Mouse (Mus musculus) embryonic stem cell, embryonic (primary cell): Measurements from ENCODE around the gene Cmas.

ENCODE experiments used
- CTCF ChIA-PET, 4 experiments: fragments of 300-600 bp in 2 of 4; fragments of 350-600 bp in 2 of 4; sonication (Branson Sonifier 250); formaldehyde crosslinking; loops; one replicate each; lab custom pipeline; 2022; ENCODE audit warnings: inconsistent platforms in 2 of 4; lab: Charles Lee
- POLR2A ChIA-PET, 4 experiments: fragments of 300-600 bp in 2 of 4; fragments of 350-600 bp in 2 of 4; sonication (Branson Sonifier 250); formaldehyde crosslinking; loops; one replicate each; lab custom pipeline; 2022; ENCODE audit warnings: antibody characterized with exemption in 4 of 4, inconsistent platforms in 1 of 4; lab: Charles Lee

Gene Cmas

DNA sequence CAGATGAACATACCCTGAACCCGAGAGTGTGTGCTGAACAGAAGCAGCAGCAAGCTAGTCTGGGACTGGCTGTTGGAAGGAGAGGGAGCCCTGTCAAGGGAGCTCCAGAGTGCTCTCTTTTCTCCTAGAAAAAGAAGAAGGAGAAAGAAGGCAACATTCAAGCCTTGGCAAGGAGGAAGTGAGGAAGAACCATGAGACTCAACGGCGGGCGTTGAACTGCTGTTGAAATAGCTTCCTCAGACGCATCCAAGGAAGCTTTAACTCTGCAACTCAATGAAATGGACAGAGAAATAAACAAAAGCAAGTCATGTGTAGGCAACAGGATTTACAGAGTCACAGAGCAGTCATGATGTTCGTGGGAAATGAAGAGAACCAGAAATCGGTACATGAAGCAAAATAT lies 9.7 kb upstream of the Cmas start:
- ChIA-PET POLR2A (interaction anchor here in 3 of 4 experiments (0.9 to 1.5 kb wide), 3 partner anchors 10 to 32 kb away, joined by 3 read pairs; partner anchors contain the start of gene Cmas (in 1 of the 3)), CTCF (interaction anchor here in 1 of 4 experiments (0.7 kb wide), 1 partner anchor 218 kb away, joined by 3 read pairs; the partner anchor contains the start of gene St8sia1)

DNA sequence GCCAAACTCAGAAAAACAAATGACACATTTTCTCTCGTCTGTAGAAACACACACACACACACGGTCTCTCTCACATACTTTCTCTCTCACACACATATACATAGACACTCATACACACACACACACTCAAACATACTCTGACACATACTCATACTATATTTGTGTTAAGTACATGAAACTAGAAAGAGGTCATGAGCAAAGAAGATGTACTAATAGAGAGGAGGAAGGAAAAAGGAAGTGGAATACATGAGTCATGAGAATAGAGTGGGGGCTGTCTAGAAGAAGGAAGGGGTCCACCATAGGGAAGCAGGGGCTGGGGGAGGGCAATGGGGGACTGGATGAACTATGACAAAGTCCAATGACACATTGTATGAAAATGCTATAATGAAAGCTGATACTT lies 9.3 kb upstream of the Cmas start:
- POLR2A ChIA-PET: interaction anchor here in 3 of 4 experiments (0.9 to 1.5 kb wide), 3 partner anchors 9 to 32 kb away, joined by 3 read pairs; partner anchors contain the start of gene Cmas (in 1 of the 3)
- CTCF ChIA-PET: interaction anchor here in 1 of 4 experiments (0.7 kb wide), 1 partner anchor 217 kb away, joined by 3 read pairs; the partner anchor contains the start of gene St8sia1

DNA sequence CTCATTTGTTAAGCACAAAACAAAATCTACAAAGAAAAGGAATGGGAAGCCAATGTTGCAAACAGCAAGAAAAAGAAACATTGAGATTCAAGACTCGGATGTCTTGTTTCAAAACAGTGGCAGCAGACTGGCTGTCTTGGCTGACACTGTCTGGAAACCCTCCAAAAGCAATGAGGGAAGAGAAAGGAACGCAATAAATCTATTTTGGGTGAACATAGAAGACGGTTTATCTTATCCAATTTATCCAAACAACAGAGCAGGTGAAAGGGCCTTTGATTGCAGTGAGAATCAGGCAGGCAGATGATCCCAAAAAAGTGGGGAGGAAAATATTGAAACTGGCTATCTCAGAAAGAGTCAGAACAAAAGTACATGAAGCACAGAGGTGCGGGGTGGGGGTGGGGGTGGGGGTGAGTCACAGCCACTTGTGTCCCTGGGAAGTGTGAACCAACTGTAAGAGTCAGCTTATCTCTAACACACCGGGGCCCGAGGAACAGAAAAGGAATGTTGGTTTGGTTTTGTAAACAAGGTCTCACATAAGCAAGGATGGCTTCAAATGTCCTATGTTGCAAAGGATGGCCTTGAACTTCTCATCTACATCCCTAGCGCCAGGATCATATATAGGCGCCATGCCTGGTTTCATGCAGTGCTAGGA lies 8.3 kb upstream of the Cmas start:
- POLR2A ChIA-PET: no interaction called here
- CTCF ChIA-PET: no interaction called here

DNA sequence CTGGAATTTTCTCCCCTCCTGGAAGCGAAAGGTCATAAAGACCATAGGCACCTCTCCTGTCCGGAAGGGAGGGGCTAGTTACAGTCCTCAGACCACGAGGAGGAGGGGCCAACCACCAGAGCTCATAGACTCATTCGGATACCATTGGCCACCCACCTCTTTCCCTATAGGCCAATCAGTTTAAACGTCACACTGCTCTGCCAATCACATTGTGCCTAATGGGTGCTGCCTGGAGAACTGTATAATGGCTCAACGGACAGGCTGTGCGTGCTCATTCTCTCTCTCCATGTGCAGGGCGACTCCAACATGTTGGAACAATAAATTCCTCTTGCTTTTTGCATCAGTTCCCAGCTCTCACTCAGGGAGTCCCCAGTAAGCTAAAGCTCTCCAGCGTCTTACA lies 5.1 kb upstream of the Cmas start:
- ChIA-PET CTCF (interaction anchor here in 2 of 4 experiments (0.6 to 1.2 kb wide), 2 partner anchors 9 to 781 kb away, joined by 3 to 4 read pairs; no protein-coding TSS in a partner anchor), POLR2A (interaction anchor here in 3 of 4 experiments (0.6 to 3.0 kb wide), 21 partner anchors 9 to 468 kb away, joined by 3 to 31 read pairs (median 4); partner anchors contain the start of gene Ldhb (in 2 of the 3))

DNA sequence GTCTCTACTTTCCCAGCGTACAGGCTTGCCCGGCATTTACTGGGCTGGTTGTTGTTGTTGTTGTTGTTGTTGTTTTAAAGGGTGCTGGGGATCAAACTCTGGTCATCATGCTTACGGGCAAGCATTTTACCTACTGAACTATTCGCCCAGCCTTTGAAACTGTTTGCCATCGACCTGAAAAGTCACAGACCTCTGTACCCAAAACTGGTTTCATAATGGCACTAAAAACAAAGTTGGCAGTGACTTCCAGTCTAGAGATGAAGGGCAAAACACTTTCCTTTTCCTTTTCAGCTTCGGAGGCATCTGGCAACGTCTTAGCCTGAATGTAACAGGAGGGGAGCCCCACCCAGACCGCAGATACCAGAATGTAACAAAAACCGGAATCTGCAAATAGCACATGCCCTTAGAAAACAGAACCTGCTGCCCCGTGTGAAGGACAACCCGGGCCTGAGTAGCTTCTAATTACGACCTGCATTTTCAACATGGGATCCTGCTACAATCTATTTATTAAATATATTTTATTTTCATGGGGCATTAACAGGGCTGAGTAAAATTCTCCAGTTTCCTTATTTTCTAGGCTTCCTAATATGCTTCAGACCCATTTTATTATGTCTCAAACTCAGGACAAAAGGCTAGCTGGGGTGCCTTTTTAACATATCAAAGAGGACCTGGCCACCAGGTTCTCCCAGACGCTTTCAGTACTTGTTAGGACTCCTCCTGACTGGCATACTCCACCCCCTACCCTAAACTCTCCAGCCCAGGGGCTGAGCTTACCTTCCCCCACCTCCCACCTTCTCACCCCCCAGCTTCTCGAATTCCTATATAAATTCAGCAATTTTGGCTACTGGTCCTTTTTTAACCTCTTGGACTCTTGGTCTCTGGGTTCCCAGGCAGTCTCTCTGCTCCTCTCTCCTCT lies 3.9 kb upstream of the Cmas start:
- POLR2A ChIA-PET: interaction anchor here in 3 of 4 experiments (0.5 to 3.0 kb wide), 18 partner anchors 8 to 245 kb away, joined by 3 to 31 read pairs (median 4); partner anchors contain the start of gene Ldhb (in 3 of the 3)
- CTCF ChIA-PET: interaction anchor here in 1 of 4 experiments (1.1 kb wide), 1 partner anchor 27 kb away, joined by 3 read pairs; no protein-coding TSS in a partner anchor

GRCm38 (mm10) chr6:142757334-142757965 lies 964 bp downstream of the Cmas start:
- ChIA-PET CTCF (interaction anchor here in 2 of 4 experiments (0.6 to 1.1 kb wide), 3 partner anchors 22 to 278 kb away, joined by 3 read pairs; no protein-coding TSS in a partner anchor), POLR2A (interaction anchor here in 2 of 4 experiments (0.7 to 4.6 kb wide), 11 partner anchors 8 to 409 kb away, joined by 3 to 14 read pairs (median 3); no protein-coding TSS in a partner anchor)

DNA sequence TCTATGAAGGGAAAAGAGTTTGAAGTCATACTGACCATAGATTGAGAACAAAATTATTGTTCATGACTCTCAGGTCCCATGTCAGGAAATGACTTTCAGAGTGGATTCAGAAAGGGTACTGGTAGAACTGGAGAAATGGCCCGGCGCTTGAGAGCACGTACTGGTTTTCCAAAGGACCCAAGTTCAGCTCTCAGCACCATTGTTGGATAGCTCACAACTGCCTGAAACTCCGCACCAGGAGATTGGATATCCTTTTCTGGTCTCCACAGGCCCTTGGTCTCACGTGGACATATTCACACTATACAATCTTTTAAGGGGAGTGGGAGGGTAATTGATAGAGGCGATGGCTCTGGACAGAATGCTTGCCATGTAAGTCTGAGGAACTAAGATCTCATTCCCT lies 1.5 kb downstream of the Cmas start:
- CTCF ChIA-PET: interaction anchor here in 2 of 4 experiments (0.6 to 1.1 kb wide), 2 partner anchors 21 to 278 kb away, joined by 3 read pairs; no protein-coding TSS in a partner anchor
- POLR2A ChIA-PET: interaction anchor here in 2 of 4 experiments (0.7 to 4.6 kb wide), 7 partner anchors 8 to 409 kb away, joined by 3 to 14 read pairs (median 3); no protein-coding TSS in a partner anchor

DNA sequence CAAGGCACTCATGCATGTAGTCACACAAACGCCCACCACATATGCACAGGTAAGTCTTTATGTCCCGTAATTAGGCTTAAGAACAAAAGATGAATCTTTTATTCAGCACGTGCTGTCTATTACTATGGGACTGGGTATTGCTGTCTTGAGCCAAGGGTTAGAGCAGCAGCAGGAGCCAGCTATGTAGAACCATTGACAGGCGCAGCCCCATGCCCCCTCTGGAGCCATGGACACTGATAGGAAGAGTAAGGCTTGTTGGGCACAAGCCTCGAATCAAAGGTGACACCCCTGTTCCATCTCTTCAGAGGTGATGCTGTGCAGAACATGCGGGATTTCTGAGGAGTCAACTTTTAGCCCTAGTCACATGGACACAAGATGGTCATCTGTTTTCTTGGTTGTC lies 2.1 kb downstream of the Cmas start:
- ChIA-PET POLR2A (interaction anchor here in 2 of 4 experiments (0.5 to 4.6 kb wide), 3 partner anchors 8 to 98 kb away, joined by 4 to 14 read pairs (median 13); no protein-coding TSS in a partner anchor), CTCF (no interaction called here)

- CTCF ChIA-PET: no interaction called here
- POLR2A ChIA-PET: interaction anchor here in 2 of 4 experiments (1.2 to 4.6 kb wide), 3 partner anchors 9 to 17 kb away, joined by 4 to 13 read pairs (median 5); no protein-coding TSS in a partner anchor
These were observed 3.1 kb downstream of the Cmas start for GRCm38 (mm10) chr6:142759633-142760032.

DNA sequence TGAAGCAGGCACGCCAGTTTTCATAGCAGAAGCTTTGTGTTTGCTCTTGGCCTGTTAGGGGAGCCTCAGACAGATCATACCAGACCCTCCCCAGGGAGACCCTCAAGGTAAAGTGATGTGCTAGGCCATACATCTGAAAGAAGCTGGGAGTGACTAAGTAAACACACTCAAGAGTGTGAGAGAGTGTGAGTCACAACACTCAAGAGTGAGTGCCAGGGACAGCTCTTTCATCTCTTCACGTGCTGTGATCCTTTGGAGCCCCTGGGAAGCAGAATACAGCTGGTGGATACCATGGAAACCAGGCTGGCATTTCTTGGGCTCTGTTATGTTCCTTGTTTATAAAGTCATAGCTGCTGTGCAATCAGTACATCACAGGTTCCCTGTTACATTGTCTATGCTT lies 8.4 kb downstream of the Cmas start:
- CTCF ChIA-PET: interaction anchor here in 1 of 4 experiments (1.1 kb wide), 1 partner anchor 20 kb away, joined by 3 read pairs; no protein-coding TSS in a partner anchor

GRCm38 (mm10) chr6:142767305-142767704 lies 10.8 kb downstream of the Cmas start:
- ChIA-PET POLR2A (interaction anchor here in 2 of 4 experiments (0.9 to 3.4 kb wide), 5 partner anchors 9 to 21 kb away, joined by 3 to 14 read pairs (median 3); partner anchors contain the start of gene Cmas (in 2 of the 2)), CTCF (interaction anchor here in 1 of 4 experiments (1.7 kb wide), 1 partner anchor 18 kb away, joined by 4 read pairs; no protein-coding TSS in a partner anchor)

More for the DNA sequence above, 8.4 kb downstream of the Cmas start:
- POLR2A ChIA-PET: interaction anchor here in 2 of 4 experiments (0.9 to 3.4 kb wide), 7 partner anchors 7 to 14 kb away, joined by 3 to 14 read pairs (median 3); partner anchors contain the start of gene Cmas (in 2 of the 2)

DNA sequence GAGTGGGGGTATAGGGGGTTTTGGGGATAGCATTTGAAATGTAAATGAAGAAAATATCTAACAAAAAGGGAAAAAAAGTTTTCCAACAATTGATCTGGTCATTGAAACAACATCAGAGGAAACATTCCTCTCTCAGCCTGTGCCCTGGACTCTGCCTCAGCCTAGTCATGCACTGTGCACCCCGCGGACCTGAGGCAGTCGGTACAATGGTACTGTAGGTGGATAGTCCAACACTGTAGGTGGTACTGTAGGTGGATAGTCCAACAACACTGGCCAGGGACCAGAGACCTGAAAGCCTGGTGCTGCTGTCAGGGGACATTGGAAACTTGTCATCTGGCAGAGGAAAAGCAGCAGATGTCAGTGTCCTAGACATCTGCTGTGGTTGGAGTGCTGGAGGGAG lies 13.4 kb downstream of the Cmas start:
- CTCF ChIA-PET: no interaction called here
- POLR2A ChIA-PET: interaction anchor here in 1 of 4 experiments (1.6 to 1.8 kb wide), 2 partner anchors 12 to 13 kb away, joined by 5 read pairs; partner anchors contain the start of gene Cmas

DNA sequence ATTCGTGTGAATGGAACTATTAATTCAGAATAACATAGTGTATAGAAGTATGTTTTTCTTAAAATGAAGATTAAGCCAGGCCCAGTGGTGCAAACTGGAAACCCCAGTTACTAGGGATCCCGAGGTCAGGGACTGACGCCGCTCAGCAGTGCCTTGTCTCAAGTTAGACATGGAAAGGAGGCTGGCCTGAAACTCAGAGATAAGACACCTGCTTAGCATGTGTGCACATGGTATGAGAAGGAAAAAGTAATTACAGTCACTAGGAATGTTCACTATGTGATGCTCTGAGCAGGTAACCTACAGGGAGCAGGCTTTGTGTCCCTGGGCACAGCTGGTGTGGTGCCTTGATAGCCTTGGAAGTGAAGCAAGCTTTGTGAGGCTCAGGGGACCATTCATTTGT lies 15.2 kb downstream of the Cmas start:
- ChIA-PET CTCF (no interaction called here), POLR2A (interaction anchor here in 2 of 4 experiments (0.6 to 1.8 kb wide), 5 partner anchors 9 to 29 kb away, joined by 3 to 6 read pairs (median 5); no protein-coding TSS in a partner anchor)

DNA sequence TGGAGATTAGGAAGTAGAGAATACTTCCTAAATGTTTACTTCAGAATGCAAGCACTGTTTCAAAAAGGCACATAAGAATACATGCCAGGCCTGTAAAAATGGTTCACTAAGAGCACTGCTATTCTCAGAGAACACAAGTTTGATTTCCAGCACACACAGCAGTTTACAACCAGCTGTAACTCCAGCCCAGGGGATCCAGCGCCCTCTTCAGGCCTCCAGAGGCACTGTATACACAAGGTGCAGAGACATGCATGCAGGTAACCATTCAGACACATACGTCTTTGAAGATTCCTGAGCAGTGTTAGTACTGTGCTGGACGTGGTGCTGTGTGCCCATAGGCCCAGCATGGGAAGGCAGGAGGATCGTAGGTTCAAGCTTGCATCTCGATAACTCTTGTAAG lies 17.1 kb downstream of the Cmas start:
- POLR2A ChIA-PET: interaction anchor here in 1 of 4 experiments (0.7 to 1.6 kb wide), 2 partner anchors 21 to 488 kb away, joined by 3 read pairs; no protein-coding TSS in a partner anchor
- CTCF ChIA-PET: interaction anchor here in 2 of 4 experiments (0.7 to 1.8 kb wide), 2 partner anchors 12 to 42 kb away, joined by 3 to 6 read pairs; no protein-coding TSS in a partner anchor

DNA sequence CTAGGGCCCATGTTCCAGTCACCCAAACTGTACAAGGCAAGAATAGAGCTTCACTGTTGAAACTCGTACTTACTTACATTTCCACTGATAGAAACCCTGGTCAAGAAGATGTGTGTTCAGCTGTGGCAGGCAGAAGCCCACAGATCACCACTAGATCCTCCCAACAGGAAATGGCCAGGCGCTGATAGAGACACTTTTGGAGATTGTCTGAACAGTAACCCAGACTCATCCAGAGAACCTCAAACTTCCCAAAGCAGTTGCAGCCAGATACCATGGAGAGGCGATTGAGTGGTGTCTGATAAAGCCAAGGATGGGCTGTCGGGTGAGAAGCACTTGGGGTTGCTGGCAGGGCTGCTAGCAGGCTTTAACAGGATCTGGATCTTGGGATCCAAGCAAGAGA lies 20.4 kb downstream of the Cmas start:
- ChIA-PET POLR2A (interaction anchor here in 2 of 4 experiments (0.5 to 1.8 kb wide), 3 partner anchors 8 to 20 kb away, joined by 3 to 13 read pairs (median 9); partner anchors contain the start of gene Cmas (in 1 of the 2)), CTCF (interaction anchor here in 2 of 4 experiments (0.5 to 1.1 kb wide), 2 partner anchors 9 to 176 kb away, joined by 3 to 5 read pairs; no protein-coding TSS in a partner anchor)

GRCm38 (mm10) chr6:142779045-142779811 lies 22.7 kb downstream of the Cmas start:
- CTCF ChIA-PET: interaction anchor here (0.5 to 1.2 kb wide), 22 partner anchors 9 to 500 kb away, joined by 3 to 9 read pairs (median 3); partner anchors contain the start of gene St8sia1 (in 2 of the 4)
- POLR2A ChIA-PET: interaction anchor here in 2 of 4 experiments (0.5 to 1.4 kb wide), 10 partner anchors 15 to 271 kb away, joined by 3 to 4 read pairs (median 4); partner anchors contain the start of genes Kcnj8 (in 1 of the 2) and Ldhb (in 1 of the 2)
